8 mouse cellular contexts compared by ENCODE assay signal in the genomic region with DNA sequence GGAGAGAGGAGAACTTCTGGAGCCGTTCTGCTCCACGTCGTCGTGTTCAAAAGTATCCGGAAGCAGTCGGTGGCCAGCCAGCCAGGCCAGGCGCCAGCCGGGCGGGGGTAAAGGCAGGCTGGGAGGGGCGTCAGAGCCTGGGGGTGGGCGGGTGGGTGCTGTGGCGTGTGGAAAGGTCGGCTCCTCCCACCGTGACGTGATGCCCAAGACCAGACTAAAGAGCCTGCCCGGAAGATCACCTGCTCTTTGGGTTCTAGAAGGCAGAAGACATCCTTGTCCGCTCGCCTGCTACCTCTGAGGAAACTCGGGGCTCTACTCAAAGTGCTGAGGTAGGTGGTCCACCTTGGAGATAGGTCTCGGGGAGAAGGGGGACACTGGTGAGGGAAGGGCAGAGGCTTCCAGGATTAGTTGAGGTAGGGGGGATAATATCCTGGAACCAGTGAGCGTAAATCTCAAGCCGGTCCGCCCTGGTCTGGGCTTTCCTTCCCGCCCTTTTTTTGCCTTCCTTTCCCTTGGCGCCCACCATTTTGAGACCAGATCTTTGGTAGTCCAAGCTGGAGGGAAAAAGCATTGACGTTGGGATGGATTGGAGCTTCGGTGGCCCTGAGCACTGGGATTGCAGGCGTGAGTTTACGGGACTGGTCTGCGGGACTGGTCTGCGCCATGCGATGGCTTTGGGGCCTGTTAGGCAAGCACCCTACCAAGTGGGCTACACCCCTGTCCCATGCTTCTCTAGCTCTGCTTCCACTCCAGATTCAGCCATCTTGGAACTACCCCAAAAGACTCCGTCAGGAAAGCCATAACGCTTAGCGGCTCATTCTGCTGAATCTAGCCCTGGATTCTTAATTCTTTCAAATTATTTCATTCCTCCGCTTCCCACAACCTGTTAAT. TPM values are rescaled to one million over a fixed set of nuclear protein-coding genes. Genes with fewer than 3 reads are reported as not detected.
DNase-seq lines count a peak whose midpoint lies in the region; ATAC-seq and TF ChIP-seq lines count a peak whose summit lies in the region.

A gene (plus strand): TSS at position 241 of the 891 bp plus-strand sequence.

- peaks cover 17% of the 10 kb centered on the region for H3K4me1 ChIP-seq in testis, adult 2 months (ENCODE audit: control insufficient read depth, insufficient read depth, low read length)
- no peaks in the 10 kb centered on the region for H3K4me1 ChIP-seq in embryonic facial prominence, embryonic 15.5 days
- no peaks in the 10 kb centered on the region for H3K4me1 ChIP-seq in heart, postnatal 0 days (ENCODE audit: control insufficient read depth, insufficient read depth)
- H3K4me1 ChIP-seq in limb, embryonic 10.5 days: no peaks in the 10 kb centered on the region

- H3K27me3 ChIP-seq in testis, adult 2 months (ENCODE audit: control insufficient read depth, insufficient read depth, low read length): no peaks in the 10 kb centered on the region
- no peaks in the 10 kb centered on the region for H3K27me3 ChIP-seq in embryonic facial prominence, embryonic 15.5 days
- H3K27me3 ChIP-seq in heart, postnatal 0 days (ENCODE audit: control insufficient read depth, insufficient read depth, low read length): no peaks in the 10 kb centered on the region
- H3K27me3 ChIP-seq in limb, embryonic 10.5 days (ENCODE audit: low read depth, poor library complexity, severe bottlenecking): no peaks in the 10 kb centered on the region

- WGBS in embryonic facial prominence, embryonic 15.5 days: 96% methylated on average over 34 of the region's 36 CpGs
- WGBS in heart, postnatal 0 days: 95% methylated on average over 35 of the region's 36 CpGs
- 95% methylated on average over 36 of the region's 36 CpGs for WGBS in limb, embryonic 10.5 days

- no peak for TF ChIP-seq POLR2A in testis, adult 2 months (IDR thresholded peaks at IDR 0.05; ENCODE audit: control insufficient read depth, low read depth, low read length)

- DNase-seq in testis, postnatal 10 days (ENCODE audit: low spot score): no peak
- DNase-seq in heart, postnatal 0 days (ENCODE audit: low spot score): no peak
- no peak for DNase-seq in limb, embryonic 10.5 days (ENCODE audit: low spot score)
- DNase-seq in cerebellum, postnatal 25 days: no peak
- DNase-seq in spleen, adult 12 weeks (ENCODE audit: low spot score): no peak
- no peak for DNase-seq in kidney, adult 8-10 months

- H3K36me3 ChIP-seq in testis, adult 2 months (ENCODE audit: control insufficient read depth, insufficient read depth, low read length): no peaks in the 10 kb centered on the region
- no peaks in the 10 kb centered on the region for H3K36me3 ChIP-seq in embryonic facial prominence, embryonic 15.5 days
- H3K36me3 ChIP-seq in heart, postnatal 0 days (replicated peaks; ENCODE audit: control insufficient read depth, insufficient read depth, low read length): no peaks in the 10 kb centered on the region
- H3K36me3 ChIP-seq in limb, embryonic 10.5 days: no peaks in the 10 kb centered on the region

- TF ChIP-seq EP300 in heart, postnatal 0 days (IDR thresholded peaks at IDR 0.05; ENCODE audit: low read depth): no peak

- peak within 1 kb of the TSS; percentile 40 for H3K27ac ChIP-seq in testis, adult 2 months (ENCODE audit: control insufficient read depth, insufficient read depth, low read depth, low read length)
- H3K27ac ChIP-seq in embryonic facial prominence, embryonic 15.5 days (replicated peaks): no peak within 1 kb of the TSS
- H3K27ac ChIP-seq in heart, postnatal 0 days (ENCODE audit: low read depth): no peak within 1 kb of the TSS
- no peak within 1 kb of the TSS for H3K27ac ChIP-seq in limb, embryonic 10.5 days

- no peak for TF ChIP-seq CTCF in testis, adult 2 months (IDR thresholded peaks at IDR 0.05; ENCODE audit: control insufficient read depth, insufficient read depth, insufficient replicate concordance, low read depth, low read length)
- TF ChIP-seq CTCF in heart, postnatal 0 days (IDR thresholded peaks at IDR 0.05; ENCODE audit: low read depth): no peak

- no peak within 1 kb of the TSS for H3K4me2 ChIP-seq in embryonic facial prominence, embryonic 15.5 days (replicated peaks)
- H3K4me2 ChIP-seq in heart, postnatal 0 days (ENCODE audit: low read depth, low read length): no peak within 1 kb of the TSS

- no peak within 1 kb of the TSS for H3K9ac ChIP-seq in embryonic facial prominence, embryonic 15.5 days
- H3K9ac ChIP-seq in heart, postnatal 0 days (replicated peaks; ENCODE audit: low read depth, low read length): no peak within 1 kb of the TSS

- no peaks in the 10 kb centered on the region for H3K9me3 ChIP-seq in embryonic facial prominence, embryonic 15.5 days (replicated peaks)
- no peaks in the 10 kb centered on the region for H3K9me3 ChIP-seq in heart, postnatal 0 days (replicated peaks; ENCODE audit: control insufficient read depth, low read length)
- H3K9me3 ChIP-seq in limb, embryonic 10.5 days (replicated peaks): no peaks in the 10 kb centered on the region

- peak within 1 kb of the TSS; percentile 78 for H3K4me3 ChIP-seq in testis, adult 2 months (ENCODE audit: control insufficient read depth, low read depth, low read length)
- H3K4me3 ChIP-seq in embryonic facial prominence, embryonic 15.5 days (replicated peaks): no peak within 1 kb of the TSS
- no peak within 1 kb of the TSS for H3K4me3 ChIP-seq in heart, postnatal 0 days (ENCODE audit: low read depth, low read length)
- H3K4me3 ChIP-seq in limb, embryonic 10.5 days: no peak within 1 kb of the TSS

- ATAC-seq in embryonic facial prominence, embryonic 15.5 days (ENCODE audit: insufficient number of reproducible peaks, low FRiP score, low TSS enrichment, low read depth): no peak
- 0 out of 2 replicates have a peak, but pooled peaks have one; percentile 30 for ATAC-seq in heart, postnatal 0 days (ENCODE audit: insufficient read depth, low read depth)

RNA-seq across cellular contexts. Expression of the gene that starts here (rescaled TPM):
- 7.8 and 9.1 TPM in 2 replicates for polyA plus RNA-seq in testis, adult 2 months (2012; rRNA removed)
- 13.5 and 15.7 TPM in 2 replicates for polyA plus RNA-seq in embryonic facial prominence, embryonic 15.5 days (2015; fragmentation: Nextera tagmentation; extraction: Ambion mirVana)
- total RNA-seq in heart, postnatal 0 days (2014; rRNA removed; ENCODE audit: low replicate concordance): 14.5 and 16.8 TPM in 2 replicates
- 12.6 and 13.9 TPM in 2 replicates for polyA plus RNA-seq in heart, postnatal 0 days (2015; fragmentation: Nextera tagmentation; extraction: Ambion mirVana)
- polyA plus RNA-seq in limb, embryonic 10.5 days (2016; fragmentation: Nextera tagmentation; extraction: Ambion mirVana): 16.4 and 17.6 TPM in 2 replicates
